Mouse (Mus musculus): ENCODE measurements around the gene Rras2.

DNA sequence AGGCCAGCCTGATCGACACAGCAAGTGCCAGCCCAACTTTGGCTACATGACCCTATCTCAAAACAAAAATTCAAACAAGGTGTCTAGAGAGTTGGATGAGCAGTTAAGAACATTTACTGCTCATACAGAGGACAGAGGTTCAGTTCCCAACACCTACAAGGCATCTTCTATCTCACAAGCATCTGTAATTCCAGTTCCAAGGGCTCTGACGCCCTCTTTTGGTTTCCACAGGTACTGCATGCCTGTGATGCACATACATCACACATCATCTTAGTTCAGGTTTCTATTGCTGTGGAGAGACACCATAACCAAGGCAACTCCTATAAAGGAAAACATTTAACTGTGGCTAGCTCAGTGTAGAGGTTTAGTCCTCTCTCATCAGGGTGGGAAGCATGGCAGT lies 11.7 kb upstream of the Rras2 start:
- TF ChIP-seq POLR2A (IDR thresholded peaks at IDR 0.05; ENCODE audit: insufficient read depth, low read depth, low read length) (no peak), CTCF (IDR thresholded peaks at IDR 0.05; ENCODE audit: insufficient read depth, low read depth, low read length) (no peak)

Data from olfactory bulb, adult 2 months (tissue).